Mouse (Mus musculus) Patski (cell line): ENCODE measurements around the gene Cpsf6. TPM values are rescaled to one million over a fixed set of nuclear protein-coding genes. Genes with fewer than 3 reads are reported as not detected.
"Not testable (repeated sequence)": the region's sequence is repeated elsewhere in the genome, so short reads cannot be mapped to it uniquely, and the experiment has no call there.

Source experiments
- ATAC-seq: fragments of 100-300 bp; one replicate; pipeline ENCODE4 v1.8.0; 2021
- CTCF ChIA-PET: fragments of 350-600 bp; sonication (Branson Sonifier 250); formaldehyde crosslinking; loops from one replicate; lab custom pipeline; 2022; ENCODE audit warnings: inconsistent platforms; lab: Charles Lee
- POLR2A ChIA-PET: fragments of 350-600 bp; sonication (Branson Sonifier 250); formaldehyde crosslinking; loops from one replicate; lab custom pipeline; 2022; ENCODE audit warnings: antibody characterized with exemption, inconsistent platforms; lab: Charles Lee
- DNase-seq: peaks from one replicate; pipeline ENCODE4 v3.0.0-alpha.2; 2011; ENCODE audit warnings: low read depth, low spot score
- H3K27me3 ChIP-seq: fragments of 371-371 bp; one replicate; pipeline ENCODE4 v1.5.1; 2021
- CTCF ChIP-seq: fragments of 100-300 bp; IDR thresholded peaks from one replicate; pipeline ENCODE4 v1.5.1; 2021
- in situ Hi-C: fragments of 300-500 bp; cut with MboI; formaldehyde crosslinking; loops from 3 replicates; pipeline ENCODE4 v1.11.1; 2018; ENCODE audit warnings: low pct_unique_long_range_greater_than_20kb, mixed read lengths
- polyA plus RNA-seq: library from polyadenylated mRNA; unstranded; gene quantifications from one replicate; pipeline ENCODE4 v1.2.3, GENCODE M21; 2021

The Cpsf6 gene
- polyA plus RNA-seq, 1 experiment from 2014 or later: 75.0 TPM

GRCm38 (mm10) chr10:117397106-117397625 is 17.4 kb upstream of the Cpsf6 start:
- ChIA-PET CTCF (interaction anchor here (1.0 kb wide), 1 partner anchor 13 kb away, joined by 3 read pairs; no protein-coding TSS in a partner anchor), POLR2A (no interaction called here)
- ATAC-seq: no peak
- in situ Hi-C loops: no loop called here
- no peak for DNase-seq
- H3K27me3 ChIP-seq: peaks cover 11% of the 10 kb centered on the region
- no peak for TF ChIP-seq CTCF

- ChIA-PET POLR2A (no interaction called here), CTCF (no interaction called here)
- in situ Hi-C loops: no loop called here
- peaks cover 7% of the 10 kb centered on the region for H3K27me3 ChIP-seq
- TF ChIP-seq CTCF: no peak
- DNase-seq (no peak), ATAC-seq (no peak)
Observed at GRCm38 (mm10) chr10:117396386-117397048, 16.7 kb upstream of the Cpsf6 start.

- CTCF ChIA-PET: no interaction called here
- POLR2A ChIA-PET: no interaction called here
- in situ Hi-C loops: no loop called here
- H3K27me3 ChIP-seq: peaks cover 3% of the 10 kb centered on the region
- DNase-seq (no peak), ATAC-seq (no peak)
- no peak for TF ChIP-seq CTCF
Observed at GRCm38 (mm10) chr10:117395801-117396200, 16.0 kb upstream of the Cpsf6 start.

GRCm38 (mm10) chr10:117394738-117395550 is 15.1 kb upstream of the Cpsf6 start:
- in situ Hi-C loops: no loop called here
- ChIA-PET POLR2A (no interaction called here), CTCF (no interaction called here)
- peak; percentile 26 for TF ChIP-seq CTCF
- ATAC-seq (no peak), DNase-seq (no peak)
- H3K27me3 ChIP-seq: peaks cover 1% of the 10 kb centered on the region

- POLR2A ChIA-PET: interaction anchor here (0.6 kb wide), 1 partner anchor 35 kb away, joined by 3 read pairs; no protein-coding TSS in a partner anchor
- no peak for TF ChIP-seq CTCF
- H3K27me3 ChIP-seq: no peaks in the 10 kb centered on the region
- ATAC-seq (no peak), DNase-seq (no peak)
- CTCF ChIA-PET: no interaction called here
- in situ Hi-C loops: no loop called here
Observed at GRCm38 (mm10) chr10:117393891-117394395, 14.1 kb upstream of the Cpsf6 start.

- ATAC-seq: peak; percentile 47
- CTCF ChIA-PET: no interaction called here
- no peaks in the 10 kb centered on the region for H3K27me3 ChIP-seq
- POLR2A ChIA-PET: no interaction called here
- TF ChIP-seq CTCF: no peak
- in situ Hi-C loops: no loop called here
- DNase-seq: no peak
Observed at GRCm38 (mm10) chr10:117393196-117393890, 13.5 kb upstream of the Cpsf6 start.

- CTCF ChIA-PET: no interaction called here
- peaks cover 3% of the 10 kb centered on the region for H3K27me3 ChIP-seq
- POLR2A ChIA-PET: no interaction called here
- in situ Hi-C loops: no loop called here
- DNase-seq (no peak), ATAC-seq (no peak)
- no peak for TF ChIP-seq CTCF
Observed at GRCm38 (mm10) chr10:117392832-117393195, 13.0 kb upstream of the Cpsf6 start.

GRCm38 (mm10) chr10:117392397-117392796 is 12.6 kb upstream of the Cpsf6 start:
- in situ Hi-C loops, DNase-seq, CTCF ChIA-PET, ATAC-seq, POLR2A ChIA-PET, H3K27me3 ChIP-seq: not testable (repeated sequence)

- ChIA-PET CTCF (no interaction called here), POLR2A (no interaction called here)
- H3K27me3 ChIP-seq: peaks cover 3% of the 10 kb centered on the region
- TF ChIP-seq CTCF: no peak
- DNase-seq (no peak), ATAC-seq (no peak)
- in situ Hi-C loops: no loop called here
Observed at GRCm38 (mm10) chr10:117391801-117392200, 12.0 kb upstream of the Cpsf6 start.

- DNase-seq (no peak), ATAC-seq (no peak)
- CTCF ChIA-PET: no interaction called here
- in situ Hi-C loops: no loop called here
- peaks cover 3% of the 10 kb centered on the region for H3K27me3 ChIP-seq
- POLR2A ChIA-PET: no interaction called here
- TF ChIP-seq CTCF: no peak
Observed at GRCm38 (mm10) chr10:117391057-117391456, 11.2 kb upstream of the Cpsf6 start.
